Comparison of ENCODE assay signal across 8 mouse cellular contexts in genomic region chr9:72275979-72276500, GRCm38 (mm10). TPM values are rescaled to one million over a fixed set of nuclear protein-coding genes. Genes with fewer than 3 reads are reported as not detected.
DNase-seq lines count a peak whose midpoint lies in the region; ATAC-seq and TF ChIP-seq lines count a peak whose summit lies in the region.

No protein-coding gene starts in this region.

- H3K36me3 ChIP-seq in forebrain, embryonic 16.5 days (ENCODE audit: control insufficient read depth, insufficient read depth), result no peaks in the 10 kb centered on the region
- H3K36me3 ChIP-seq in liver, embryonic 11.5 days (ENCODE audit: control insufficient read depth, insufficient read depth, low read length), result no peaks in the 10 kb centered on the region
- H3K36me3 ChIP-seq in stomach, postnatal 0 days (ENCODE audit: control insufficient read depth, insufficient read depth, low read length), result no peaks in the 10 kb centered on the region

- no peak for TF ChIP-seq CTCF in stomach, postnatal 0 days (IDR thresholded peaks at IDR 0.05; ENCODE audit: low read depth)

- peak overlapping the region; percentile 76 for H3K4me2 ChIP-seq in forebrain, embryonic 16.5 days (ENCODE audit: low read length)
- H3K4me2 ChIP-seq in liver, embryonic 11.5 days, result peak overlapping the region; percentile 72
- peak overlapping the region; percentile 67 for H3K4me2 ChIP-seq in stomach, postnatal 0 days (replicated peaks; ENCODE audit: low read depth)

- peak; percentile 13 to 81 for DNase-seq in adrenal gland, adult (ENCODE audit: inconsistent age in 2 of 2, low spot score in 1 of 2)
- no peak for DNase-seq in adrenal gland, postnatal 25 days
- peak; percentile 34 for DNase-seq in retina, postnatal 1 day
- DNase-seq in retina, embryonic 14.5 days (ENCODE audit: low spot score), result no peak
- DNase-seq in liver, embryonic 11.5 days (ENCODE audit: low spot score), result no peak
- no peak for DNase-seq in stomach, postnatal 0 days (ENCODE audit: low spot score)
- DNase-seq in lung, postnatal 4 days, result no peak

- no peak for TF ChIP-seq EP300 in stomach, postnatal 0 days (optimal IDR thresholded peaks at IDR 0.05)

- H3K9me3 ChIP-seq in forebrain, embryonic 16.5 days (ENCODE audit: control insufficient read depth, low read length), result no peaks in the 10 kb centered on the region
- H3K9me3 ChIP-seq in liver, embryonic 11.5 days (ENCODE audit: control insufficient read depth, low read length), result peaks cover 4% of the 10 kb centered on the region; the same call in 1 of the 2 replicates
- no peaks in the 10 kb centered on the region for H3K9me3 ChIP-seq in stomach, postnatal 0 days (ENCODE audit: control insufficient read depth, low read length)

- peak overlapping the region; percentile 99 for H3K27ac ChIP-seq in forebrain, embryonic 16.5 days (ENCODE audit: low read length)
- H3K27ac ChIP-seq in liver, embryonic 11.5 days (ENCODE audit: low read depth, low read length), result peak overlapping the region; percentile 57; the same call in 1 of the 2 replicates
- H3K27ac ChIP-seq in stomach, postnatal 0 days (replicated peaks), result 0 out of 2 replicates have a peak overlapping the region, but pooled peaks have one; percentile 31

- no peak for ATAC-seq in forebrain, embryonic 16.5 days
- ATAC-seq in liver, embryonic 11.5 days (replicated peaks; ENCODE audit: low FRiP score), result no peak; the same call in 1 of the 2 replicates
- ATAC-seq in stomach, postnatal 0 days (ENCODE audit: low FRiP score, low TSS enrichment), result no peak

- peak overlapping the region; percentile 60 for H3K4me3 ChIP-seq in forebrain, embryonic 16.5 days (replicated peaks; ENCODE audit: low read length)
- peak overlapping the region; percentile 83 for H3K4me3 ChIP-seq in liver, embryonic 11.5 days (ENCODE audit: low read depth, low read length)
- H3K4me3 ChIP-seq in stomach, postnatal 0 days (ENCODE audit: low read depth, low read length), result peak overlapping the region; percentile 62

- WGBS in forebrain, embryonic 16.5 days, result 41% methylated on average over 8 of the region's 8 CpGs
- WGBS in liver, embryonic 11.5 days, result 29% methylated on average over 8 of the region's 8 CpGs
- 14% methylated on average over 8 of the region's 8 CpGs for WGBS in stomach, postnatal 0 days

- H3K27me3 ChIP-seq in forebrain, embryonic 16.5 days (replicated peaks; ENCODE audit: control insufficient read depth, insufficient read depth, low read length), result no peaks in the 10 kb centered on the region
- H3K27me3 ChIP-seq in liver, embryonic 11.5 days (replicated peaks; ENCODE audit: control insufficient read depth, insufficient read depth, low read length), result no peaks in the 10 kb centered on the region
- no peaks in the 10 kb centered on the region for H3K27me3 ChIP-seq in stomach, postnatal 0 days (ENCODE audit: control insufficient read depth, insufficient read depth, low read length)

- H3K9ac ChIP-seq in forebrain, embryonic 16.5 days (replicated peaks; ENCODE audit: low read depth, low read length), result peak overlapping the region; percentile 92
- peak overlapping the region; percentile 97 for H3K9ac ChIP-seq in liver, embryonic 11.5 days (ENCODE audit: low read depth, low read length)
- H3K9ac ChIP-seq in stomach, postnatal 0 days (ENCODE audit: low read length), result peak overlapping the region; percentile 92

- peaks cover 7% of the 10 kb centered on the region for H3K4me1 ChIP-seq in forebrain, embryonic 16.5 days (replicated peaks; ENCODE audit: control insufficient read depth, insufficient read depth, low read length)
- peaks cover 7% of the 10 kb centered on the region for H3K4me1 ChIP-seq in liver, embryonic 11.5 days (replicated peaks; ENCODE audit: control insufficient read depth, insufficient read depth, low read length)
- no peaks in the 10 kb centered on the region; the same call in 1 of the 2 replicates for H3K4me1 ChIP-seq in stomach, postnatal 0 days (replicated peaks; ENCODE audit: control insufficient read depth, insufficient read depth)

RNA-seq across cellular contexts. Expression of gene Zfp280d, which starts 1.4 kb away (rescaled TPM):
- 41.3 and 48.9 TPM in 2 replicates for total RNA-seq in adrenal gland, postnatal 25 days (2021)
- polyA plus RNA-seq in forebrain, embryonic 16.5 days (2015; fragmentation: Nextera tagmentation; extraction: Ambion mirVana), result 48.9 and 49.9 TPM in 2 replicates
- polyA plus RNA-seq in liver, embryonic 11.5 days (2014; fragmentation: Nextera tagmentation; extraction: Ambion mirVana), result 33.5 and 36.0 TPM in 2 replicates
- polyA plus RNA-seq in stomach, postnatal 0 days (2015; fragmentation: Nextera tagmentation; extraction: Ambion mirVana), result 11.4 and 12.0 TPM in 2 replicates

Comparison
In these comparisons a context has a peak if more than half of its experiments do, and no peak if none do; other contexts are left out.
1. DNase-seq: peak in adrenal gland, adult (2 of 2) and retina, postnatal 1 day (single experiment); none in adrenal gland, postnatal 25 days (single experiment), retina, embryonic 14.5 days (single experiment), liver, embryonic 11.5 days (single experiment), stomach, postnatal 0 days (single experiment) and lung, postnatal 4 days (0 of 2).
2. H3K27ac ChIP-seq: peak in every context shown above with its lines; median percentile 99 in forebrain, embryonic 16.5 days; 57 in liver, embryonic 11.5 days; 31 in stomach, postnatal 0 days.
3. Peak in every context shown above with its lines, with median percentiles within 50 percentile points of each other: H3K4me2 ChIP-seq, H3K4me3 ChIP-seq and H3K9ac ChIP-seq.